Mouse (Mus musculus) kidney, adult 8-10 months (tissue): ENCODE data around the gene Efnb1.
"Not testable (repeated sequence)": the region's sequence is repeated elsewhere in the genome, so short reads cannot be mapped to it uniquely, and the experiment has no call there.

Experiments
- DNase-seq, 2 experiments: peaks; one replicate each; pipeline ENCODE4 v3.0.0; 2022

The Efnb1 gene

DNA sequence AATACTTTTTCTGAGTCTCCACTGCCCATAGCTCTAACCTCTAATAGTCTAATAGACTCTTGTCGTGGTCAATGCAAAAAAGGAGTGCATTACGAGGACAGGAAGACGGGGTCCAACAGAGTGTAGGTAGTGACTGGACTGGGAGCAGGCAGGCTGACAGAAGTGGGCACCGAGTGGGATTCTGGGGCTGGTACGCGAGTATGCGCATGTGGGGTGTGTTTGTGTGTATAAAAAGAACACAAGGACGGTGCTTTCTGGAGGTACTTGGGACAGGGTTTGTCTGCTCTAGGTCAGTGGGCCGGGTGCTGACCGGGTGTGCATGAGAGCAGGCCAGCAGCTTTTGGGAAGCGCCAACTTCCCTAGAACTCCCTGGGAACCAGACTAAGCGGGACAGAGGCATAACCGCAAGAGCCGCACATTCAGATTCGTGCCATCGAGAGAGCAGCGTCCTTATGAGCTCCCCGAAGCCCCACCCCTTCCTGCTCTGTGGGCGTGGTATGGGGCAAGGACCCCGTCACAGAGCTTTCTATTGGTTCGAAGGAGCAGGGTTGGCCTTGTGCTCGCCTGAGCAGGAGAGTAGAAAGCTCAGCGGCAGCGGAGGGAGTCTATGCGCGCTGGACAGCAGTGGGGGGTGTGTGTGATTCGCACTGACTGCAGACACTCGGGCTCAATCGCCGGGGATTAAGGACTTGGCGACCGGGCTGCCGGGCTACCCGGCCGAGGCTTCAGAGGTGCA is at the start of gene Efnb1:
Gene Efnb1 (plus strand): TSS at position 608 of the 736 bp plus-strand sequence.
- peak; percentile 93 for DNase-seq

- DNase-seq, result no peak
These were observed 43.2 kb upstream of the Efnb1 start for GRCm38 (mm10) chrX:99092704-99093103.

- not testable (repeated sequence) for DNase-seq
These were observed 24.7 kb upstream of the Efnb1 start for GRCm38 (mm10) chrX:99111088-99111724.

- DNase-seq, result no peak
These were observed 16.4 kb upstream of the Efnb1 start for GRCm38 (mm10) chrX:99119510-99119909.

DNA sequence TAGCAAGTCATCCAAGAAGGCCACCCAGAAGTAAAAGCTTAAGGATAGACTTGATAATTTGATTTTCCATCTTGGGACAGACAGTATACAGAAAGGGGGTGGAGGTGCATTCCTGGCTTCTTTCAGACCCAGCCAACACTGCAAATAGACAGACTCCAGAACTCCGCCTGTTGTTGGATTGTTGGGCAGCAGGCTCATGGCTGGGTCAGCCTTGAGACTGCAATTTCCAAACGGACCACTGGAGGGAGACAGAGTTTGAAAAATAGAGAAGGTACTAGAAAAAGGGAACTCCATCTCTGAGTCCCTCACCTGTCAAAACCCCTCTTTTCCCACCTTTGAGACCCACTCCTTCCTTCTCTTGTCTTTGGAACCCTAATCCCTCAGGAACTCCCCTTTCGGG is 5.9 kb upstream of the Efnb1 start:
- peak in 1 of 2 experiments; percentile 69 for DNase-seq

- no peak for DNase-seq
These were observed 3.4 kb upstream of the Efnb1 start for GRCm38 (mm10) chrX:99132573-99132972.

DNA sequence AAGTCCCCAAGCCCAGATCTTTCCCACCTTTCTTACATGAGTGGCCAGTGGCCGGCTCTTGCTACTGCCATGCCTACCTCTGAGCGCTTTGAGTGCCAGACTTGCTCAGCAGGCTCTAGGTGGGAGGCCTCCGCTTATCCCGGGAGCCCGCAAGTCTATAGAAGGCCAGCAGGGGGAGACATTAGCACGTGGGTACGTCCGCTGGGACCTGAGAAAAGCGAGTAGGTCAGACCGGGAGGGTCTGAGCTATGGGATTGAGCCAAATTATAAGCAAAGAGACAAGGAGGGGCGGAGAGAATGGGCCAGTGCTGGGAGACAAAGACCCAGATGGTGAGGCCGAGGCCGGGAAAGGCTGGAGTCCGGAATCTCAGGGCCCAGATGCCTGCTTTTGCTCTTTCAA is 1.0 kb upstream of the Efnb1 start:
- peak; percentile 85 to 86 for DNase-seq

DNA sequence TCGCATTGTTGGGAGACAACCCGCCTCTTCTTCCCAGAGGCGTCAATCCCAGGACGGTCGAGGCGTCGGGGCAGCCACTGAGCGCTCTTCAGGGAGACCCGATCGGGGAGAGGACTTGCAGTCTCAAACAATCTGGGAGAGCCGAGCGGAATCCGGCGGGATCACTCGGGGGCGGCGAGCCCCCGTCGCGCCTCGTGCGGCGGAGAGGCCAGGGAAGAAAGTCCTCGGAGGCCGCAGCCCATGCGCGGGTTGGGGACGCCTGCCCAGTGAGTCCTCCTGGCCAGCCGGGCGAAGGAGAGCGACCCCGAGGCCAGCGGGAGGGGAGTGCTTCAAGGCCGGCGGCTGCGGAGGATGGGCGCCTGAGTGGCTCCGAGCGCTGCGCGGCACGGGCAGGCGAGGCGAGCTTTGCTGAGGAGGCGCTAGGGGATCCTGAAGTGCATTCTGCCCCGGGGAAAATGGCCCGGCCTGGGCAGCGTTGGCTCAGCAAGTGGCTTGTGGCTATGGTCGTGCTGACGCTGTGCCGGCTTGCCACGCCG is 569 bp downstream of the Efnb1 start:
- peak in 1 of 2 experiments; percentile 29 for DNase-seq

DNA sequence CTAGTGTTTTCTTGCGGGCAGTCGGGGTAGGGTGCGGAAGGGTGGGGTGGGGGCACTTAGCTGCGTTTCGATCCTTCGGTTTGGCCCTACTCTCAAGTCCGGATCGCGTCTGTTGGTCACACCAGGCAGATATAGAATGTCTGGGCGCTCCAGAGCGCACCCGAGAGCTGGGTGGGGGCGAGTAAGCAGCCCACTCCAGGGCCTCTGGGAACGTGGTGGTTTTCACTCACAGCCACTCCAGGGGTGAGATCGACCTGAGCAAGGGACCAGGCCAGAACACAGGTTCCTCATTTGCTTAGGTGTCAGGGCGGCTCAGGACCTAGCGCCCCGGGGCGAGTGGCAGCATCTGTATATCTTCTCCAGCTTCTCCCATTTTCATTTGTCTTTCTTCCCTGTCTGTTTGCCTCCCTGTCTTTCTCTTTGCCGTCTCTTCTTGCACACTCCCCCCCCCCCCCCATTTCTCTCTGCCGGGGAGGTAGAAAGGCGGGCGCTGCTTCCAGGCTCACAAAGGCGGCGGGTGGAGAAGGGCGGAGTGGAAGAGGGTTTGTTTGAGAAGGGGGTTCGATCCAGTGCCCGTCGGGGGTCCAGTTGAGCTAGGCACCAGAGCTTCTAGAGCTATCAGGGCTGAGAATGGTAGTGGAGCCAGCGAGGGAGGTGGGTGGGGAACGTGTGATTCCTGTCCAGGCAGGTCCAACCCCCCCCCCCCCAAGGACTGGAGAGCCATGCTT is 1.4 kb downstream of the Efnb1 start:
- no peak for DNase-seq

DNA sequence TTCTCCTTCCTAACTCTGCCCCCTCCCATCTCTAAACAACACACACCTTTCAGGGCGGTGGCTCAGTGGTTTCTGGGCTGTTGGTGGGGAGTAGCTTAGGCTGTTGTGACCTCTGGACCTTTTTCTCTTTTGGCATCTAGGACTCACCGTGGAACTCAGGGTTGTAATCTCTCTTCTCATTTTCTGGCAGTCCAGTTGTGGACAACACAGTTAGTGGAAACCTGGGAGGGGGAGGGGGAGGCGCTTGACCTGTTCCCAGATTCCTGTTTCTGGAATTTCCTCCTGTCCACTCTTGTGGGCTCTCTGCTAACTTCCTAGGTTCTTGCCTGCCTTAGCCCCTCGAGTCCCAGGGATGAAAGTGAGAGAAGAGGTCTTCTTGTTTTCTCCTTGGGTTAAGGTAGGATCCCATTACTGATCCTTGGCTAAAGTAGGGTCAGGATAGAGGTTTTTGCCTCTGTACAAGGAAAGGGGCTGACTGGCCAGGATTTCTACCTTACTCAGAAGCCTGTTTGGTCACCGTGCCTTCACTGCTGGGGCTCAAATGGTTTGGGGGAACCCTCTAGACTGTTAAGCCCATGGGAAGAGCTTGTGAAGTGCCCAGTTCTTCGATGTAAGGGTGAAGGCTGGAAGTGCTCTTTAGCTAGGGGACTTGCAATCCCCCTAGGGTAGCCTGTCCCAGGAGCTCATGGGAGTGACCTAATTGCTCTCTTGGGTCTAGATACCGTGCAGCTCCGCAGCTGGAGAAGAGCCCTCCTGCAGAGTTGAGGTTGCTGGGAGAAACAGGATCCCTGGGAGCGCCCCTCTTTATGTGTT is 2.2 kb downstream of the Efnb1 start:
- DNase-seq, result no peak

DNA sequence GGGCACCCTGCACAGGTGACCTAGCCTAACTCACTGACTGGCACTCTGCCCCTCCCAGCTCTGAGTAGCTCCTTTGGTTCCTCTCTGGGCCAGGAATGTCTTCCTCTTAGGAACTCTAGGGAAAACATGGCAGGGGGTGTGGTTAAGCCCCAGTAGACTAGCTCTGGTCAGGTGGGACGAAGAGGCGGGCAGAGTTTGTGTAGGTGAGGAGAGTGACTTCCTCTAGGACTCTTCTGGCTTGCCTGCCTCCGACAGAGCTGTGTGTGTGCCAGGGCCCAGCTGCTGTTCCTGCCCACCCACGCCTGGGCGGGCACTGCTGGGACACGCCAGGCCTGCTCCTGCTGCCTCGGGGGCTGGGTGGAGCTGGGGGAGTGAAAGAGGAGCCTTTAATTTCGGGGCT is 5.1 kb downstream of the Efnb1 start:
- DNase-seq, result peak; percentile 43 to 59

DNA sequence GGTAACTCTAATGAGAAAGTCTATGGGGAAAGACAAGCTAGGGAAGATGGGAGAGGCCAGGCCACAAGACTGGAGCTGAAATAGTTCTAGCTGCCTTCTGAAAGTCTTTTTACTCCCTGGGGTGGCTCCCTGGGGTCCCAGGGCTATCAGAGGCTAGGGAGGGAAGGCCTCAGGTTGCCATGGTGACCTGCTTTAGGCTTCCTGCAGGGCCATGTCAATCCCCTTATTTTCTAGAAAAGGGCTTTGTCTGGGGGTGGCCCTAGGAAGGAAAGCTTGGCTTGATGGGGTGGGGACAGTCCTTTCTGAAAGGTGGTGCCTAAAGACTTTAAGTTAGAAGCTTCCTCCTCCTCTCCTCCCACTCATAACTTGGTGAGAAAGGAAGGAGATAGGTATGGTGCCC is 6.0 kb downstream of the Efnb1 start:
- no peak for DNase-seq

- no peak for DNase-seq
These were observed 9.6 kb downstream of the Efnb1 start for GRCm38 (mm10) chrX:99145561-99145960.

- peak; percentile 59 to 68 for DNase-seq
These were observed 12.4 kb downstream of the Efnb1 start for GRCm38 (mm10) chrX:99148061-99148905.

DNA sequence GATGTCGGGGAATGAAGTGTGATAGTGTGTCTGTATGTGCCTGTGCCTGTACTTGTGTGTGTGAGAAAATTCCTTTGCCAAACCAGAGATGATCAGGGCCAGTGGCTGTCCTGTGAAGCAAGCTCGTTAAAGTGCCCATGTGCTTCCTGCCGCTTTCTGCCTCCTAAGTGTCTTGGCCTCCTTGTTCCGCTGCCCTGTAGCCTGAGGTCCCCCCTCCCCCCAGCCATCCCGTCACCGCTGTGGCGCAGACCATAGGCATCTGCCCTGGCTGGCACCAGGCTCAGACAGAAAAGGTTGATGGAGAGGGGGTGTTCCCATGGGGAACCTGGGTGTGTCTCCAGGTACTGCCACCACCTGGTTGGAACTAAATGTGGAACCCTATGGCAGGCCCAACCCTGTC is 13.1 kb downstream of the Efnb1 start:
- DNase-seq, result no peak

DNA sequence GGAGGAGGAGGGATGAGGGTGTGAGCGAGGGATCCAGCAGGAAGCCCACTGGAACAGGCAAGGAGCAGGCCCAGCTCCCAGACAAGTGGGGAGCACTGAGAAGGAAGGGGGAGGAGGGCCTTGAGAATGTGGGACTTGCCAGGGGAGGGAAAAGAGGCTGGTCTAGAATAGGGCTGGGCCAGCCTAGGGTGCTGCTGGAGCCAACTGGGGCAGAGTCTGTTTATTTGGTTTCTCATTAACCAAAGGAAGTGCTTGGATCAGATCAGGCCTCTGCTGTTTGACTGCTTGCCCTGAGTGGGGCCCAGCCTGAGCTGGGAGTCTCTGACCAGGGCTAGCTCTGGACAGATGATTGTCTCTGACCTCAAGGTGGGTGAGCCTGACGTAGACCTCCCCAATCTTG is 14.0 kb downstream of the Efnb1 start:
- DNase-seq, result peak; percentile 72 to 86

DNA sequence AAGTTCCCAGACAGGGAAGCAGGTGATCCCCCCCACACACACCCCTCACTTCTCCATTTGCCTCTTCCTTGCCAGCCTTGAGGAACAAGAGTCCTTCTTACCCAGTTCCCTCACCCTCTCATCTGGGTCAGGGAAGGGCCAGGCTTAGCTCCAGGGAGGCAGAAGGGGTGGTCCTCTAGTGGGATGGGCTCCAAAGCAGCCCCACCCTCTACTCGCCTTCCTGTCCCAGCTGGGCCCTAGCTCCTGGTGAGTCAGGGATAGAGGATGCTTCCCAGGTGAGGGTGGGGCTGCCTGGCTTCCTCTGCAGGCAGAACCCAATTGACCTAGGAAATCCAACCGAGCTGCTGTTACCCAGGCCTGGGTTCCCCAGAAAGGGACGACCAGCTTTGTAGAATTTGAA is 14.8 kb downstream of the Efnb1 start:
- no peak for DNase-seq

DNA sequence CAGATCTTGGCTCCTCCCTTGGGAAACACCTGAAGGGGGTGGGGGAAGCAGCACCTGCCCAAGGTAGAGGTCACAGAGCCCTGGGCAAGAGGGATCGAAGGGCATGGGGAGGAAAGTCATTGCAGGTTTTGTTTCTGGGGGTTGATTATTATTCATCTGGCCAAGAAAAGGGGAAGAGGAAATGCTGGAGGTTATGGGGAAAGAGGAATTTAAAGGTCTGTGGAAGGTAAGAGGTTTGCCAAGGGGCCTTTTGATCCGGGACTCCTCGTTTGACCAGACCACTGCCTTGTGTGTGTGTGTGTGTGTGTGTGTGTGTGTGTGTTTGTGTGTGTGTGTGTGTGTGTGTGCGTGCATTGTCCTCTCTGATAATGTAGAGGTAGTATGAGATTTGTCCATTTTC is 15.5 kb downstream of the Efnb1 start:
- no peak for DNase-seq

GRCm38 (mm10) chrX:99152141-99152540 is 16.2 kb downstream of the Efnb1 start:
- DNase-seq, result no peak

DNA sequence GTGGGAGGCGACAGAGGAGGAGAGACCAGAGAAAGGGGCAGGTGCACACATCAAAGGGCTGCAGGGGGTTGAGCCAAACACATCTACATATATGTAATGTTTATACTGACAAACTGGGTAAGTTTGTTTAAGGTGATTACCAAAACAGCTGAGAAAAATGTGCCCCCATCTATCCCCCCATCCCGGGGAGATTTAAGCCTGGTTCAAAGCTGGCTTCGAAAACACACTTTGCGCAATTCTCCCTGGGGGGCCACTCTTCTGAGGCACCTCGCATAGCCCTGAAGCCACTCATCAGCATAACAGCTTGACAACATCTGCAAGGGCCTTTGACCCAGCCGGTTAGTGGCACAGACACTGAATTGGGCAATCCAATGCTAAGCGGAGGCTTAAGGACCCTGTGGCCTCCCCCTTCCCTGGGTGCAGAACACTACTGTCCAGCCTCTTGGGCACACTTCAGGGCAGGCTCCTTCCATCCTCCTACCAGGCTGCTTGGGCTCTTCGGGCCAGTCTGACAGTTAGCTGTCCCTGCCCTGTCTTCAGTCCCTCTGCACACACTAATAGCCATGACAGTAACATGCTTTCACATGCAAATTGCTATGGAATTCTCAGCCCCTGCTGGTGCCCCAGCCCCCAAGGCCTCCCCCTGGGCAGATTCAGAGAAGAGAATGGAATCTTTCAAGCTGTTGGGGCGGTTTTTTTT is 16.8 kb downstream of the Efnb1 start:
- DNase-seq, result no peak

DNA sequence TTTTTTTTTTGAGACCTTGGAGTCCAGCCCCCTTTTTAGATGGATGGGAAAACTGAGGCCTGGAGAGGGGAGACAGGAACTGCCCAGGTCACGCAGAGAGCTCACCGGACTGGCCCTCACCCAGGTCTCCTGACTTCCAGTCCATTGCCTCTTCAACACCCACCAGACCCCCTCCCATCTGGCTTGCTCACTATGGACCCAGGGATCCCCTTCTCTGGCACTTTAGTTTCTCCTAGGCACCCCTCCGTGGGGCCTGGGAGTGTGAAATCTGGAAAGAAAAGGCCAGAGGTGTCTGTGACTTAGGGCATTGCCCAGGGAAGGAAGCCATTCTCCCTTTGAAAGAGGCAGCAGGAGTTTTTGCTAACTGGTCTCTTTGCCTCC is 17.3 kb downstream of the Efnb1 start:
- no peak for DNase-seq
